Mouse (Mus musculus) frontal cortex, adult 2 months (tissue): ENCODE measurements around the gene Txn2. TPM values are rescaled to one million over a fixed set of nuclear protein-coding genes. Genes with fewer than 3 reads are reported as not detected.

Experiments
- DNase-seq, 2 experiments: peaks; one replicate each; pipeline ENCODE4 v3.0.0; 2022; ENCODE audit warnings: low spot score in 1 of 2; ENCODE audit errors: extremely low spot score in 1 of 2
- polyA plus RNA-seq: library from polyadenylated mRNA; depleted of rRNA; stranded (reverse); fragments of >200 nt; gene quantifications from 2 replicates; pipeline ENCODE4 v1.2.3, GENCODE M21; 2012

Txn2 gene
- polyA plus RNA-seq, 1 experiment, result 198 TPM

DNA sequence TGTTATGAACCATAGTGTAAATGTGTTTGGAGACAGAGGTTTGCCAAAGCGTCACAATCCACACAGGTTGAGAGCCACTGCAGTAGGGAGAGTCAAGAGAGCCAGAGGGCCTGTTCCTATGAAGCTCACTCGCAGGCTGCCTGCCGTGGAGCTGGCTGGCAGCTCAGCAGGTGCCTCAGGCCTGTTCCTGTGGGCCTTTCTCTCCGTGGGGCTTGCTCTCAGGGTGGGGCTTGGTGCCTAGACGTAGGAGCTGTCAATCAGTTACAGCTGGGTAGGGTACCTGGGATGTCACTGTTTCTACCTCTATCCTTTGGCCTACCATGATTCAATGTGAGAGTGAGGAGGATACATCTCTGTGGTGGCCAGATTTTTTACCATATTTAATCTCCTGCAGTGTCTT lies 6.2 kb upstream of the Txn2 start:
- no peak for DNase-seq

DNA sequence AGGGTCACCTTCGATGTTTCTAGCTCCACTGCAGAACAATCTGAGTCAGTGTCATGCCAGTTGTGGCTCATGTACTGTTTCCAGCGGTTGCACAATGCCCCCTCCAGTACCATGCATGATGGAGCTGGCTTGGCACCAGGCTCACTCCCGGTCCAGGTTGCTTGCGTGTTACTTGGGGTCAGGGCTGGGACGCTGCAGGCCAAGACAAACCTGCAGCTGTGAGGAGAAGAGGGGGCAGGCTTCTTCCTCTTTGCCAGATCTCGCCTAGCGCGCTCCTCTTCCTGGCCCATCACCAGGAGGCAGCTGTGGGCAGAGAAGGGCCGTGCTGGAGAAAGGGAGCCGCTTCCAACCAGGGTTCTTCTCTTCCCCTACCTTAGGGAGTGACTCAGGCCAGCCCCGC lies 5.5 kb upstream of the Txn2 start:
- peak in 1 of 2 experiments; percentile 27 for DNase-seq

DNA sequence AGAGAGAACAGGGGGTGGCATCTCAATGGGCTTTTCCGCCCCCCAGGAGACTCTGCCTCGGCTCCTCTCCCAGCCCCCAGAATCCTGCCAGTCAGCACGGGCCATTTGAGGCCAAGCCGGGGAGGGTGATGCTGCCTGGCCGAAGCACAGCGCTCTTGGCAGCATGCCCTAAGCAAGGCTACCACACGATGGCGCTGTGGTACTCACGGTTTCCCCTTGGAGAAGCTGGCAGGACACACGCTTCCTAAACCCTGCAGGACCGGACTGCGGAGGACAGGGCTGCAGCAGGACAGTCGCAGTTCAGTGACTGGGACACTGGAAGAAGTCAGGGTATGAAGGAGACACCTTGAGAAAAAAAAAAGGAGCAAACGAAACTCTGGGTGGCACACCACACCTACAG lies 5.0 kb upstream of the Txn2 start:
- peak; percentile 94 to 100 for DNase-seq

DNA sequence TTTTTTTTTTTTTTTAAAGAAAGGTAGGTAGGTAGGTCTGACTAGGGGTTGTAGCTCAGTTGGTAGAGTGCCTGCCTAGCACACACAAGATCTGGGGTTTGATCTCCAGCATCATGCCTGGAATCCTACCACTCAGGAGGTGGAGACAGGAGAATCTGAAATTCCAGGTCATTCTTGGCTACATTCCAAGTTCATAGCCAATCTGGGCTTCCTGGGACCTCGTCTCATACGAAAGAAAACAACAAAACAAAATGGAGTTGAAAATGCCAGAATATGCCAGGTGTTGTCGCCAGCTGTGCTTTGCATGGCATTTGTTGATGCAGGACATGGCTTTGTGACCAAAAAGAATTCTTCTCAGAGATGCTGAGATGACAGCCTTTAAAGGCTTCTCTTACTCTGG lies 4.4 kb upstream of the Txn2 start:
- DNase-seq, result no peak

DNA sequence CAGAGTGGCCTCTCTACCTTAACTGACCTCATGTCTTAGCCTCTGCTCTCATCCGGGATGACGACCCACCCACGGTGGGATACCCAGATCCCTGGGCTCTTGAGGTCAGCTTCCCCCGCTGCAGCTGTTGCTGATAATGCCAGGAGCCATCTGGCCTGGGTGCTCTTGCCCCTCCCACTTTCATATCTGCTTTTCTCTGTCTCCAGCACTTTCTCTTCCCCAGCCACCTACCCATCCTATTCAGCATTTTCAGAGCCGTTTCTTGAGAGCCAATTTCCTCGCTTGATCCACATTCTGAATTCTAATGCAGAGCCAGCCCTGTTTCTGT lies 2.8 kb upstream of the Txn2 start:
- no peak for DNase-seq

DNA sequence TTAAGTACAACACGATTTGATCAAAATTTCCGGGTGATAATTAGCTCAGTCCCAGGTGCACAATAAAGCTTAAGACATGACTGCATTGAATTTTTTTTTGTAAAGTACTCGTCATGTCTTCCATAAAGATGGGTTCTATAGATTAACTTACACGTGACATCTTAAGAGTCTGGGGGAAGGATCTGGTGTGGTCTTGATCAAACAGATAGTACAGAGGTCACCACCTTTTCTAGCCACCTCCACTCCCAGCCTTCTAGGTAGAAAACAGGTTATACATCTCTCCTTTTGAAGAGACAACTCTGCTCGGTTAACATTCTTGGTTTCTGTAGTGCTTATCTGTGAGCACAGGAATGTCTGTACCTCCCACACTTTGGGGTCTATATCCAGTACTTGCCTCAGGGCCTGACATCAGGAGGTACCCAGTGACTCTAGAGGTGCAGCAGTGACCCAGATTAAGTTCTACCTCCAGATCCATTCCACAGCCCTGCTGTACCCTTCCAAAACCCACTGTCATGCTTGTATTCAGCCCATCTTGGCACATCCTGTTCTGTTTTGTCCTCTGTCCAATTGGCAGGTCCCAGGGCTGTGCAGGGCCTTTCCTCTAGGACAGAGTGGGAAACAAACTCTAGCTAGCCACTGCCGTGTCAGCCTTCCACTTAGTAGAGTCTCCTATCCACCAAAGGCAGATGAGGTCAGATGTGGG lies 2.3 kb upstream of the Txn2 start:
- no peak for DNase-seq

DNA sequence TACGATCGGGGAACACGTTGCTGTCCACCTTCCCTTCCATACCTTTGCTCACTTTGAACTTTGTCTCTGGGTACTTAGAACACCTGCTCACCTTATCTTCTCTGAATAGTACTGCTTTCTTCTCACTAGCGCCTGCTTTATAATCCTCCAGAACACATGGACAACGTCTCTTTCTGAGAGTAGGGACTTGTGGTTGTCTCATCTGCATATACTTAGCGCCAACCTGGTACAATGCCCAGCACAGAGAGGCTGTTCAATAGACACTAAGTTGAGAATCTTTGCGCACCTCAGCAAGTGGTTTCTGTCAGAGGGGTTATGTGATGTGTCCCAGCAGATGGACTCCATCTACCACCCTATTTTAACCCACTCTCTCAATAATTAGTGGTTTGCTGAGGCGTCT lies 998 bp upstream of the Txn2 start:
- DNase-seq, result no peak

DNA sequence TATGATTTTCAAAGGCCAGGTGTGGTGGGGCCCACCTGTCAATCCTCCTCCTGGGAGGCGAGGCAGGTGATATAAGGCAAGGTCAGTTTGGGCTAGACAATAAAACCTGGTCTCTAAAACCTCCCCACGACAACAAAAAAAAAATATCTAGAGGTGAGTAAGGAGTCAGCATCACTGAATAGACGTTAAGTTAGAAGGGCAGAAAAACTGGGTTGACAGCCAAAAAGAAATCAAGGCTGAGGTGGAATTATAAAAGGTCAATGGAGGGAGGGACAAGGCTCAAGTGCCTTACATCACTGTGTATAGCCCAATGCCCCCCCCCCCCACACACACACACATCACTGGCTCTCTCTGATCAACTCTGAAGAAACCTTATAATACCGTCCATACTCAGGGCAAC lies 715 bp downstream of the Txn2 start:
- DNase-seq, result no peak

DNA sequence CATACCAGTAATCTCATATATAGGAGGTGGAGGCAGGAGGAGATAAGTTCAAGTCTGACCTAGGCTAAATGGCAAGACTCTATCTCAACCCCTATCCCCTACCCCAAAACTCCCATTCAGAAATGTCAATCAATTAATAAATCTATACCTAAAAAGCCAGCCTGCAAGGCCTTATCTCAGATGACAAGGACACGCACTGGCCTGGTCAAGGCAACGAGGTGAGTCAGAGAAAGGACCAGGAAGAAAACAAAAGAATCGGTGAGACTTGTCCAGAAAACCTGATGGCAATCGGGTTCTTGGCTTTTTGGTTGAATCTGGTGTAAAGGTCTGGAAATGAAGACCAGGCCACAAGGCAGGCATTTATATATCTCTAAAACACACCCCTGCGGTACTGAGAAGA lies 1.9 kb downstream of the Txn2 start:
- DNase-seq, result no peak

DNA sequence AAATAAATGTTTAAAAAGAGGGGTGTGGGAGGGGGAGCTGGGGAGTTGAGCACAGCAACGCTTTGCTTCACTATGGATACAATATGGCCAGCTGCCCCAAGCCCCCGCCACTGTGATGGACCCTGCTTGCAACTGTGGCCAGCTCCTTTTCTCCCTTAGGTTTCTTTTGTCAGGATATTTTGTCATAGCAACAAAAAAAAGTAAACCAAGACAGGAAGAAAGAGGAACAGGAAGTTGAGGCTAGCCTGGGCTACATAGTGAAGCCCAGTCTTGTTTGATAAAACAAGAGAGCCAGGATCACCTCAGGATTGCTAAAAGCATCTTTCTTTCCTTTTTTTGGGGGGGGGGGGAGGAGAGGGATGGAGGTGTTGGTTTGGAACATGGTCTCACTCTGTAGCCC lies 3.6 kb downstream of the Txn2 start:
- no peak for DNase-seq

DNA sequence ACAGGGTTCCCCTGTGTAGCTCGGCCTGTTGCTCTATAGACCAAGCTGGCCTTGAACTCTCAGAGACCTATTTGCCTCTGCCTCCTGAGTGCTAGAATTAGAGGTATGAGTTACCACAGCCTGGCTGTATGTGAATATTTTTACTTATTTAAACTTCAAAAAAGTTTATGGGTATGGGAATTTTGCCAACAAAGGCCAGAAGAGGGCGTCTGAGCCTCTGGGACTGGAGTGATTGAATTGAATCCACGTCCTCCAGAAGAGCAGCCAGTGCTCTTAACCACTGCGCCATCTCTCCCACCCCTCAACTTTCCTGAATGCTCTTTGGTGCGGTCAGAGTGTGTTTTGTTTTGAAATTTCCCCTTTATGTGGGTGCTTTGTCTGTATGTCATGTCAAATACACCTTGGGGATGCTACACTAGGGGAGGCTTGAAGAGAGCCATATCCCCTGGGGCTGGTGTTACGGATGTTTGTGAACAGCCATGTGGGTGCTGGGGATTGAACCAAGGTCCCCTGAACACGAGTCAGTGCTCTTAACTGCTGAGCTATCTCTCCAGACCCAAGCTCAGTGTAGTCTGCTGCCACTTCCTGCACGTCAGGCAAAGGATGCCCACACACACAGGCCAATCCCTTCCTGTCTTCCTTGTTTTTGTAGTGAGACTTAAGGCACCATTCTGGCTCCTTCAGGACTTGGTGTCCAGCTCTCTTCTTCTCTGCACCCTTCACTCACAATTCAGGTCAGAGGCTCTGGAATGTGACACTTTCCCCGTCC lies 5.4 kb downstream of the Txn2 start:
- DNase-seq, result no peak

DNA sequence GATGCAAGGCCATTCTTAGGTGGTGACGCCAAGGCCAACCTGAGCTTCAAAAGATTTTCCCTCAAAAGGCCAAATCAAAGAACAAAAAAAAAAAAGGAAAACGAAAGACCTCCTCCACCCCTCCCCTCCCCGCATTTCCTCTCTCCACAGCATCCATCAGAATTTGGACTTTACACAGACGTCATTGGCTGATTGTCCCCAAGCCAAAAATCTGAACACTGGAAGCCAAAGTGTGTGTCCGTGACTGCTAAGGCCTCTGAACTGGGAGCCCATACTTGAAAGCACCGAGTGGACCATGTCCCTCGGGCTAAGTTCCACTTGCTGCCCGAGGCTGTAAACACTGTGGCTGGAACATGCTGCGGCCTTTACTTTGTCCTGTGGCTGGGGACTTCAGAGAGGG lies 6.1 kb downstream of the Txn2 start:
- DNase-seq, result no peak

DNA sequence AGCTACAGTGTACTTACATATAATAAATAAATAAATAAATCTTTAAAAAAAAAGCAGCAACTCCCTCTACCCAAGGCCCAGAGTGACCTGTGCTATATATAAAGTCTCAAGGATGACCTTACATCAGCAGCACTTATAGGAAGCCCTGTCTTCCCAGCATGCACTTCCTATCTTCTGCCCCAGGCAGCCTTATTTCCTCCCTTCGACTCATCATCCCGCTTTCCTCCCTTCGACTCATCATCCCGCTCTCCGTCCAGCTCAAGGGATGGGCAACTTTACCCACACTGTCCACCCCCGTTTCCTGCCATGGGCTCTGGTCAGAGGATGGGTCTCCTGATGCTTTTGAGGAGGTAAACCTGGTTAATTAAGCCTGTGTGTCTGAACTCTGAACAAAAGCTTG lies 7.2 kb downstream of the Txn2 start:
- DNase-seq, result no peak

DNA sequence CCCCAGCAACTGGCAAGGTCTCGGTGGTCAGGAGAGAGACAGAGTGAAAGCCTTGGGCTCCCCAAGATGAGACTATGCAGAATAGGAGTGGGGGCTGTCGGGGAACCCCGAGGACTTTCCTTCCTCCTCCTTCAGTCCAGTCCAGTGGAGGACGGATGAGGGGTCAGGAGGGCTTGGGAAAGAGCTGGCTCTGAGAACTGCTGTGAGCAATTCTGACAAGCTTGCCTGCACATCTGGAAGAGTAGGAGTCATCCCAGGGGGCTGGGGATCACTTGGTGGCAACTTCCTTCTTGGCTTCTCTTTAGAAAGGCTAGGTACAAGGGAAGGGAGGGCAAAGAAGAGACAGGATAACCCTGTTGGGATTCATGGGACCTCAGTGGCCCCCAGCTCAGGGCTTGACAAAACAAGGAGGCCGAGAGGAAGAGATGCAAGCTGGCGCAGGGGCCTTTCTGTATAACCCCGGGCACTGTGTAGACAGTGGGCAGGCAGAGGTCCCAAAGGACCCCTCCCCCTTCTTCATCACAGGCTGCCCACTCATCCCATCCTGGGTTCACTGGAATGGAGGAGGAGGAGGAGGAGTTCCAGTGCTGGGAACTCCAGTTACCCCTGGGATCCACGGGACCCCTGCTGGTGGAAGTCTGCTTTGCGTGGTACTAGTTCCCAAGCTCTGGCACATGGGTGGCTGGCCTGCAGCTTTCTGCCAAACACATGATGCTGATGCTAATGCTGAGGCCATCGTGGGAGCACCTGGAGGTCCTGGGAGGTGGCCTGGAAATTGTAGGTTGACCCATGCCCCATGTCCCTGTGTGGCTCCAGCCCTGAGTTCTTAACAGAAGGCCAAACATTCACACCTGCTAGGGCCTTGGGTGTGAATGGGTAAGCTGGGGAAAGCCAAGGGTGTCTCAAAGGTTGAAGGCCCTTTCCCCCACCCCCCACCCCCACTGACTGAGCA lies 8.0 kb downstream of the Txn2 start:
- no peak for DNase-seq

DNA sequence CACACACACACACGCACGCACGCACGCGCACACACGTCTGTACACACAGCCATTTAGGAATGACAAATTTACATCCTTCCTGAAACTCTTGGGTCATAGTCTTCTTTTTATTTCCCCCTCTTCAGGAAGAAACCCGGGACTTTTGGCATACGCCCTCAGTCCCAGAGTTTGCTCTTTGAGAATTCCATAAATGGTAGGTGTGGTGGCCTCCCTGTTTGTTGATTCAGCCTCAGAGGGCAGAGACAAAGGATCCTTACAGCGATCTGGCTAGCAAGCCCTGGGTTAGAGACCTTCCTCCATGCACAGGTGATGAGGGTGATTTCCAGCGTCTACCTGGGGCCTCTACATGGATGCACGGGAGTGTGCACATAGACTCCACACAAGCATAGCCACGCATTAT lies 9.4 kb downstream of the Txn2 start:
- DNase-seq, result no peak

DNA sequence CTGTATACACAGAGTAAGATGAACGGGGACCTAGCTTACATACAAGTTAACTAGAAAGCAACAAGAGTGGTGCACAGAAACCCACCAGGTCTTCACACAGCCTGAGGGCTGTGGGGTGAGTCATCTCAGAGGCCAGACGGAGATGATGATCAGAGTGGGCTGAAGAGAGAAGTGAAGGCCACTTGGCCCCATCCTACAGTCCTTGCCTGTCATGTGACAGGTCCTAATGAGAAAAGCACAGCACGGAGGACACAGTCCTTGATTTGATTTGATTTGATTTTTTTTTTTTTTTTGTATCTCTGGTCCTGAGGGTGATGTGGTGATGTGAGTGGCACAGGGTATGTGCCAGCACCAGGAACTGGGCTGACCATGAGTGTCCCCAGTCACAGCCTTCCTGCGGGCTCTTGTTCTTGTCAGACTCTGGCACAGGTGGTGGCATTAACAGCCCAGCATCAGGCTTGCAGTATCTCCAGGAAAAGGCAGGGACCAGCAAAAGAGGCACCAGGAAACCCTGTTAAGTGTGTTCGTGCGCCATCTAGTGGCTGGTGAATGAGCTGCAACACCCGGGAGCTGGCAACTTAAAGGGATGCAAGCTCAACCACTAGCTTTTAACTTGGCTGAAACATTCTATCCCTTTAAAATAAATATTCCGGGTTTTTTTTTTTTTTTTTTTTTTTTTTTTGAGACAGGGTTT lies 11.8 kb downstream of the Txn2 start:
- DNase-seq, result peak; percentile 88 to 98

DNA sequence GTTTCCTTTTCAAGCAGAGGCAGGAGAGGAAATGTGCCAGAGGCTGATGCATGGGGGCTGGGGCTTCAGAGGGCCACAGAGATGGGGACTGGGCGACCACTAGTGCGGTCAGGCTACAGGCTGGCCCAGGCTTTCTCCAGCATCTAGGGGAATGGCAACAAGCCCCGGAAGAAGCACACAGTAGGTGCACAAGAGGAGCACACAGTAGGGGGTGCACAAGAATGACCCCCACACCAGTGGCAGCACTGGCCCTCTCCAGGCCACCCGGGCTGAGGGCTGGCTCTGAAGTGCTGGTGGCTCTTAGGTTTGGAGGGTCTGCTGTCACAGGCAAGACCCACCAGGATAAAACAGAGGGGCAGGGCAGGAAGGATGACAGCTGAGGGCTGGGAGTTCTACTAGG lies 13.5 kb downstream of the Txn2 start:
- no peak for DNase-seq

DNA sequence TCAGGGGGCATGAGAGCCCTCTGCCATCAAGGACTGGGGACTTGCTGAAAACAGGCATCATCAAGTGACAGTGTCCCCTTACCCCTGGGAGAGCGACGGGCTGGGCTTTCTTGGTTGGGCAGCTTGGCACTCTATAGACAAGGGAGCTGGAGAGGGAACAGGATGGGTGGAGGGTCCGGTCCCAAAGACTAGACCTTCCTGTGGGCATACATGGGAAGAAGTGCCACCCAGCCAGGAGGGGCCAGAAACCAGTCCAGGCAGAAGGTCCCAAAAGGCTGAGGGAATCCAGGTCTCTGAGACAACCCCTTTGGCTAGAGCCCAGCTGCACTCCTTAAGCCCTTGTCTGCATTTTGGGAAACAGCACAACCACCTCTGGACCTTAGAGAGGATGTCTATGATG lies 14.3 kb downstream of the Txn2 start:
- DNase-seq, result no peak

DNA sequence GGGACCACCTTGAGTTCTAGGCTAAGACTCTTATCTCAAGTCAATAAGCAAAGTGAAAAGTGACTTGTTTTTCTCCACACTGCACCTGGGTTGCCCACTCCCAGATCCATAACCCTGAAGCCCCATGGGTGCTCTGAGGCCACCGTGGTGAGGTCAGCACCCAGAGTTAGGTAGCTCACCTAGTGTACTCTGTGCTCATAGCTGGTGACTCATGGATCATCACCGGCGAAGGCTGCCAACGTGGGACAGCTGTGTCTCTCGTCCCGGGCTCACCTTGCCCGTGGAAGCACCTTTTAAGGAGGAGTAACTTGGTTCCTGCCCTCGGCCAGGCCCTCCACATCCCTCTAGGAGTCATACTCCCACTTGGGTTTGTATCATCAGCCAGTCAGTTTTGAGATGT lies 15.8 kb downstream of the Txn2 start:
- DNase-seq, result no peak

DNA sequence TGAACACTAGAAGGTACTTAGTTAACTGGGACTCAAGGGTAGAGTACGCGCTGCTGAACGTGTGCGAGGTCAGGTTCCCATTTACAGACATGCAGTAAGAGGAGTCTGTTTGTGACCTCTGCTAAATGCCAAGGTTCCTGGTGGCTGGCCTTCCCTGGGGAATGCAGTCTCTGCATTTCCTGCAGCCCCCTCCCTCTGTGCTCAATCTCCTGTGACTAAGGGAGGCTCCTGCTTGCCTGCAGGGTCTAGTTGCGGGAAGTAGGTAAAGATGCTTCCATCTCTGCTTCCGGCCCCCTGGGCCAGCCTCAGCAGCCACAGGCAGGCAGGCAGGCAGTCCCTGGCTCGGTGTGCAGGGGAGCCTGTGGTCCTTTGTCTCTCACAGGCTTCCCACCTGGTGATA lies 16.2 kb downstream of the Txn2 start:
- DNase-seq, result no peak

DNA sequence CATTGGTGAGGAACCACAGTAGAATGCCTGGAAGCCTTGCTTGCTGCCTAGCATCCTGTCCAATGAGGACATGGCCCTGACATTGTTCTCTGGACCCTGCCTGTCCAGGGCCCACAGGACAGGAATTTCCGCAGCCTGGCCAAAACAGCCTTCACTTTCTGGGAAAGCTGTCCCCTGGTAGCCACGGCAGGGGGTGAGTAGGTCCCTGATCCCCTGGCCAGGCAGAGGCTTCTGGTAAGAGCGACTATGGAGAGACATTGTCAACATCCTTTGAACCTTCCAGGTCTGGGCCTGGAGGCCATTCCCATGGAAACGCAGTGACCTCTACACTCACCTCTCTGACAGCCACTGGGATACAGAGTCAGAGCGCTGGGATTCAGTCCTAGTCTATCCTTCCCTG lies 16.8 kb downstream of the Txn2 start:
- no peak for DNase-seq
